17 mouse cellular contexts compared by ENCODE assay signal in genomic region chr5:130319783-130320182, GRCm38 (mm10). TPM values are rescaled to one million over a fixed set of nuclear protein-coding genes. Genes with fewer than 3 reads are reported as not detected.
DNase-seq lines count a peak whose midpoint lies in the region; ATAC-seq and TF ChIP-seq lines count a peak whose summit lies in the region.
"Had no signal": no experiment of that assay in that cellular context is flagged by ENCODE, and none has a peak within 500 bp of the region (broad histone marks: within the 10 kb centered on the region; RNA-seq: fewer than 3 reads in every experiment).

No protein-coding gene starts in this region.

- peaks cover 3% of the 10 kb centered on the region; the same call in 1 of the 2 replicates for H3K4me1 ChIP-seq in cerebellum, adult 2 months (ENCODE audit: control insufficient read depth, insufficient read depth, low read length)
- H3K4me1 ChIP-seq in liver, embryonic 14.5 days (replicated peaks; ENCODE audit: control insufficient read depth in 2 of 2, insufficient read depth in 2 of 2, low read length in 1 of 2) = no peaks in the 10 kb centered on the region
- no peaks in the 10 kb centered on the region for H3K4me1 ChIP-seq in liver, embryonic 11.5 days (replicated peaks; ENCODE audit: control insufficient read depth, insufficient read depth, low read length)
- H3K4me1 ChIP-seq: embryonic facial prominence, embryonic 12.5 days had no signal

- H3K27ac ChIP-seq in cerebellum, adult 2 months (ENCODE audit: insufficient read depth, low read length) = no peak overlapping the region
- H3K27ac ChIP-seq in liver, embryonic 14.5 days = no peak overlapping the region
- no peak overlapping the region for H3K27ac ChIP-seq in liver, embryonic 11.5 days (ENCODE audit: low read depth, low read length)
- H3K27ac ChIP-seq: embryonic facial prominence, embryonic 10.5 days; embryonic facial prominence, embryonic 12.5 days; forebrain, embryonic 13.5 days; forebrain, embryonic 15.5 days had no signal

- no peak overlapping the region for H3K9ac ChIP-seq in liver, embryonic 14.5 days (replicated peaks)
- no peak overlapping the region for H3K9ac ChIP-seq in liver, embryonic 11.5 days (ENCODE audit: low read depth, low read length)
- H3K9ac ChIP-seq: embryonic facial prominence, embryonic 12.5 days; forebrain, embryonic 13.5 days; forebrain, embryonic 15.5 days; forebrain, postnatal 0 days had no signal

- no peaks in the 10 kb centered on the region for H3K27me3 ChIP-seq in cerebellum, adult 2 months (ENCODE audit: control insufficient read depth, insufficient read depth, low read length)
- H3K27me3 ChIP-seq in liver, embryonic 14.5 days (ENCODE audit: control insufficient read depth, insufficient read depth, low read length) = no peaks in the 10 kb centered on the region
- H3K27me3 ChIP-seq in liver, embryonic 11.5 days (replicated peaks; ENCODE audit: control insufficient read depth, insufficient read depth, low read length) = no peaks in the 10 kb centered on the region
- H3K27me3 ChIP-seq: CH12.LX; embryonic facial prominence, embryonic 12.5 days; forebrain, embryonic 13.5 days; forebrain, embryonic 15.5 days; Patski had no signal

- TF ChIP-seq CTCF in cerebellum, adult 2 months (IDR thresholded peaks at IDR 0.05; ENCODE audit: borderline replicate concordance, insufficient read depth, low read depth, low read length) = peak; percentile 24; the same call in 1 of the 2 replicates
- TF ChIP-seq CTCF in liver, embryonic 14.5 days (IDR thresholded peaks at IDR 0.05; ENCODE audit: low read depth) = 0 out of 2 replicates have a peak, but pooled peaks have one; percentile 14

- H3K4me2 ChIP-seq in liver, embryonic 14.5 days (ENCODE audit: low read depth) = no peak overlapping the region
- no peak overlapping the region for H3K4me2 ChIP-seq in liver, embryonic 11.5 days
- H3K4me2 ChIP-seq: embryonic facial prominence, embryonic 12.5 days; forebrain, embryonic 13.5 days; forebrain, embryonic 15.5 days had no signal

- 80% methylated on average over 5 of the region's 5 CpGs for WGBS in cerebellum, adult 2 months
- WGBS in liver, embryonic 14.5 days (ENCODE audit: insufficient replicate concordance) = 71% methylated on average over 5 of the region's 5 CpGs
- 86% methylated on average over 5 of the region's 5 CpGs for WGBS in liver, embryonic 11.5 days

- no peak for ATAC-seq in liver, embryonic 14.5 days (ENCODE audit: insufficient read depth)
- no peak for ATAC-seq in liver, embryonic 11.5 days (replicated peaks; ENCODE audit: low FRiP score)
- ATAC-seq: activated CD4-positive, CD25-positive, alpha-beta regulatory T cell, adult 4 months; CD4-positive, CD25-positive, alpha-beta regulatory T cell, adult 4 months; forebrain, embryonic 13.5 days; forebrain, embryonic 15.5 days; forebrain, postnatal 0 days had no signal

- no peaks in the 10 kb centered on the region for H3K9me3 ChIP-seq in liver, embryonic 14.5 days (ENCODE audit: control insufficient read depth, low read length)
- 0 out of 2 replicates have a peak, but pooled peaks cover 3% of the 10 kb centered on the region for H3K9me3 ChIP-seq in liver, embryonic 11.5 days (ENCODE audit: control insufficient read depth, low read length)
- H3K9me3 ChIP-seq: forebrain, embryonic 15.5 days had no signal

- peak in 1 of 2 experiments; percentile 31 for DNase-seq in cerebellum, adult 2 months
- no peak for DNase-seq in cerebellum, adult 11 months
- peak; percentile 52 to 54 for DNase-seq in cerebellum, postnatal 14 days
- no peak for DNase-seq in cerebellum, adult 9-11 months
- DNase-seq in liver, embryonic 14.5 days (ENCODE audit: low read depth in 3 of 3, low spot score in 3 of 3) = no peak
- no peak for DNase-seq in liver, embryonic 11.5 days (ENCODE audit: low spot score)
- DNase-seq: B cell, adult 2 months had no signal

- H3K4me3 ChIP-seq in cerebellum, adult 2 months (replicated peaks; ENCODE audit: insufficient read depth, low read depth, low read length) = no peak overlapping the region
- no peak overlapping the region for H3K4me3 ChIP-seq in liver, embryonic 14.5 days (ENCODE audit: insufficient read depth in 1 of 2, low read depth in 2 of 2, low read length in 2 of 2)
- H3K4me3 ChIP-seq in liver, embryonic 11.5 days (ENCODE audit: low read depth, low read length) = no peak overlapping the region
- H3K4me3 ChIP-seq: embryonic facial prominence, embryonic 10.5 days; embryonic facial prominence, embryonic 12.5 days; forebrain, embryonic 13.5 days; forebrain, embryonic 15.5 days had no signal

- no peak for TF ChIP-seq POLR2A in cerebellum, adult 2 months (IDR thresholded peaks at IDR 0.05; ENCODE audit: borderline replicate concordance, insufficient read depth, low read length)

- H3K36me3 ChIP-seq in liver, embryonic 14.5 days (replicated peaks; ENCODE audit: control insufficient read depth, insufficient read depth, low read depth) = peaks cover 4% of the 10 kb centered on the region; the same call in 1 of the 2 replicates
- peaks cover 8% of the 10 kb centered on the region for H3K36me3 ChIP-seq in liver, embryonic 11.5 days (ENCODE audit: control insufficient read depth, insufficient read depth, low read length)

- no peak for TF ChIP-seq EP300 in liver, embryonic 14.5 days (IDR thresholded peaks at IDR 0.05; ENCODE audit: low read depth)

RNA-seq across cellular contexts. Expression of gene Caln1, which starts 49.5 kb away (rescaled TPM):
- polyA plus RNA-seq in cerebellum, adult 2 months (2012; rRNA removed) = 123 and 141 TPM in 2 replicates
- polyA plus RNA-seq in liver, embryonic 14.5 days (2012; rRNA removed) = not detected in 2 replicates
- not detected in 2 replicates for polyA plus RNA-seq in liver, embryonic 14.5 days (2014; fragmentation: Nextera tagmentation; extraction: Ambion mirVana)
- polyA plus RNA-seq in liver, embryonic 11.5 days (2014; fragmentation: Nextera tagmentation; extraction: Ambion mirVana) = not detected in 2 replicates
- polyA plus RNA-seq: activated CD4-positive, CD25-positive, alpha-beta regulatory T cell, adult 4 months; CD4-positive, CD25-positive, alpha-beta regulatory T cell, adult 4 months; G1E; Patski had no signal

Comparison
In these comparisons a context has a peak if more than half of its experiments do, and no peak if none do; other contexts are left out.
1. DNase-seq: peak in cerebellum, postnatal 14 days (2 of 2); none in cerebellum, adult 11 months (single experiment), cerebellum, adult 9-11 months (single experiment), liver, embryonic 14.5 days (0 of 3) and liver, embryonic 11.5 days (single experiment).
2. RNA of gene Caln1, which starts 49.5 kb away (polyA plus RNA-seq): 123 to 141 TPM in cerebellum, adult 2 months; not detected in liver, embryonic 14.5 days and not detected in liver, embryonic 11.5 days; every median in the first group is over 100 times any median in the second.